Mouse (Mus musculus) kidney, adult 2 months (tissue): ENCODE results near the gene Pld1.

Experiments used
- CTCF ChIP-seq: fragments of 200-500 bp; conservative IDR thresholded peaks from 2 replicates; pipeline ENCODE4 v1.5.1; 2011; ENCODE audit warnings: low read depth, mild to moderate bottlenecking, control low read depth, low read length, moderate library complexity, mixed read lengths; ENCODE audit not compliant: insufficient read depth, insufficient read length
- POLR2A ChIP-seq: fragments of 200-500 bp; IDR thresholded peaks from one replicate; pipeline ENCODE4 v1.6.1; 2011; ENCODE audit warnings: low read depth, low read length, control low read depth

DNA sequence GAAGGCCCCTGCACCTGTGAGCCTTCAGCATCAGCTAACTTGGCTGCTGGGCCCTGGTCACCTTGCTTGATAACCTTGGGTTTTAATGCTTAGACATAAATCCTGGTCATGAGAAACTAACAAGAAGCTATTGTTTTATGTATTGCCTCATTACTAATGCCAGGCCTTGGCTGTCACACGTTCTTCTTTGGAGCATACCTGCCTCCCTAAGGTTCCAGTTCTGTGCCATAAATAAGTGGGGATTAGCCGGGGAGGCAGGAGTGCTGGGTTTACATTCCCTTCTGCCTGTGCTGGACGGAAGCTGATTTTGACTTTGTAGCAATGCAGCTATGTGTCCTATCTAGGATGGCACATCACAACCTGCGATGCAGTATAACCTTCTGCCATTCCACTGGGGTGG lies 13.2 kb downstream of the Pld1 start:
- no peak for TF ChIP-seq CTCF
- no peak for TF ChIP-seq POLR2A
